Mouse (Mus musculus) frontal cortex, postnatal 36 days (tissue): ENCODE measurements around the gene Ftsj1.

Source experiments
- DNase-seq, 2 experiments: peaks; one replicate each; pipeline ENCODE4 v3.0.0; 2022; ENCODE audit warnings: low spot score in 2 of 2

Ftsj1 gene

DNA sequence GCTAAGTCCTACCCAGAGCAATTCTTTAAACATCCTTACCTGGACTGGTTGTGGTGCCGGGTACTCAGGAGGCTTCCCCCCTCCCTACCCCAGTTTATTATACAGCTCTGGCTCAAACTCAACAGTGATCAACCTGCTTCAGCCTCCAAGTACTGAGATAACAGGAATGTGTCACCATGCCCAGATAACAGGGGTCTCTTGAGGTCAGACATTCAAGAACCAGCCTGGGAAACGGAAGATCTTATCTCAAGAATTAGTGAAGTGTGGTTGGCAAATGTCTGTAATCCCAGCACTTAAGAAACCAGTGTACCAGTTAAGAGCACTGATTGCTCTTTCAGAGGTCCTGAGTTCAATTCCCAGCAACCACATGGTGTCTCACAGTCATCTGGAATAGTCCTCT, 34.1 kb downstream of the Ftsj1 start:
- no peak for DNase-seq

DNA sequence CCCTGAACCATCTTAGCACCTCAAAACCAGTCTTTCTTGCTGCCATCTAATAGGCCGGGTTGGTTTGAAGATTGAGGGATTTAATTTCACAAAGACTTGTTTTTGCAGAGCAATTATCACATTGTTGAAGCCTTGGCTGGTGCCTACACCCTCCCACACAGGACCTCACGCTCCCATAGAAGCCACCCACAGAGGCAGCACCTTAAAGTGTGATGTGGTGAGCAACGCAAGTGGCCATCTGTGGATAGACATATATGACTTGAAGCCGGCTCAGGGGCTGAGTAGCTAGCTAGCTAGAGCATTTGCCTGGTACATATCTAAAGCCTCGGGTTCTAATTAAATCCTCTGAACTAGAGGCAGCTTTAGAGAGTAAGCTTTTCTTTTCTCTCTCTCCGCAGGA, 34.8 kb downstream of the Ftsj1 start:
- DNase-seq = peak; percentile 39 to 61

DNA sequence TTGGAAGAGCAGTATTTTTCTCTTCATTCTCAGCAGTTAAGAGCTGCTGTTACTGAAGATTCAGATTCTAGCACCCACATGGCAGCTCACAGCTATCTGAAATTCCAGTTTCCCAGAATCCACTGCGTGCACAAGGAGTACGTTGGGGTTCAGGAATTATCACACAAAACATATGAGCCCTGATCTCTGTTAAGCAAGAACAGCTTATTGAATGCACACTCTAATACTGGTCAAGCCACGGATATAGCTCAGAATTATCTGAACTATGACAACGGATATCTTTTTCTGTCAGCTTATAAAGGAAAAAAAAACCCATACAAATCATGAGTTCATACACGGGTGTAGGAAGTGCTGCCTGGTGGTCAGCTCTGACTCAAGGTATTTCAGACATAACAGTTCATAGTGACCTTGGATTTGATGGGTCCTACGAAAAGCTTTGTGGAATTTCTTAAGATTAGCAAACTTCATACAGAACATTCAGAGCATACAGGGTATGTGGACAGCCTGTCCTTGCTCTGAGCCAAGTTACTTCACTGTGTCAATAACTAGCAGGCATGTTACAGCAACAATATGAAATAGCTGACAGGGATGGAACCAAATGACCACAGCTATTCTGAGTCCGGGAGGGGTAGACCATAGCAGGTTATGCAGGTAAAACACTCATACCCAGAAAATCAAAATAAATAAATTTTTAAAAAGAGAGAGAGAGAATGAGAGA, 40.6 kb downstream of the Ftsj1 start:
- DNase-seq = no peak

DNA sequence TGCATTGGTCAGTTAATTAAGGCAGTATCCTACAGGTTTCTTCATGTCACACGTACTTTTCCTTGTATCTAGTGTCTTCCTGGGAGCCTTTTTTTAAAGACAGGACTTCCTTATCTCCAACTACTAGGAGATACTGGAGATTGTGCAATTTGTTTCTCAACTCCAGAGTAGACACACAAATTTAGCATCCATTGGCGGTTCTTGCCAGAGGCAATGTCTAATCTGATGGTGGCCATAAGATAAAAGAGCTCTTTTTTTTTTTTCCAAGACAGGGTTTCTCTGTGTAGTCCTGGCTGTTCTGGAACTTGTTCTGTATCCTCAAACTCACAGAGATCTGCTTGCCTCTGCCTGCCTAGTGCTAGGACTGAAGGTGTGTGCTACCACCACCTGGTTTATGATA, 42.5 kb downstream of the Ftsj1 start:
- no peak for DNase-seq

DNA sequence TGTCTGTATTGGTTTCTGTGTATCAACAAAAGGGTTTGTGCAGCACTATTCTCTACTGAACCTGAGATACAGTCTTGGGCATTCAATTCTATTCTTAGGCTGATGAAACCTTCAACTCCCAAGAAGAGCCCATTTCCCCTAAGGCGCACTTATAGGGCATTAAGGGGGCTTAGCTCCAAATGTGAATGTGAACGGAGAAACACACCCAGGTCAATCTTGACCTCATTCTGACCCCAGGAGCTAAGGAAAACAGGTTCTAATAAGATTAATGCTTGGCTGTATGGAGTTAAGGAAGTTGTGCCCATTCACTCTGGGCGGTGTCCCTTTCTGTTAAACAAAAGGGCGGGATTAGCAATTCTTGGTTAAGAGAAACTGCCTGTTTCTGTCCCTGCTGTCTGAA, 45.0 kb downstream of the Ftsj1 start:
- DNase-seq = no peak

DNA sequence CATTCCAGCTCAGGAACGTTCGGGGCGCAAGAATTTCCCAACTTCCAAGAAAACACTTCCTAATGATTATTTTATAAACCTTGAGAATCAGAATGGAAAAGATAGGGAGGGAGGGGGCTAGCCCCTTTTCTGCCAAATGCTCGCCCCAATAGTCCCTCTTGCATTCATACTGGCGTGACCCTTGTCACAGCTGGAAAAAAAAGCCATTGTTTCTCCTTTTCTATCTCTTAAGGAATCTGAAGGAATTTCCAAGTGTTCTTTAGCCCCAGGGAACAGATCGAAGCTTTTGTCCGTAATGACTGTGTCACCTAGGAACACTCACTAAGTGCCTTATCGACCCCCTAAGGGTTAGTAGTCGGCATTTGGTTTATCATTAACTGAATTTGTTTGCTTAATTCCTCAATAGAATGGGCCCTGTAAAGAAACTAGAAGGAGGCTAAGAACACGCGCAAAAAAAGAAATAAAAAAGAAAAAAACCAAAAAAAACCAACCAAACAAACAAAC, 45.5 kb downstream of the Ftsj1 start:
- no peak for DNase-seq

DNA sequence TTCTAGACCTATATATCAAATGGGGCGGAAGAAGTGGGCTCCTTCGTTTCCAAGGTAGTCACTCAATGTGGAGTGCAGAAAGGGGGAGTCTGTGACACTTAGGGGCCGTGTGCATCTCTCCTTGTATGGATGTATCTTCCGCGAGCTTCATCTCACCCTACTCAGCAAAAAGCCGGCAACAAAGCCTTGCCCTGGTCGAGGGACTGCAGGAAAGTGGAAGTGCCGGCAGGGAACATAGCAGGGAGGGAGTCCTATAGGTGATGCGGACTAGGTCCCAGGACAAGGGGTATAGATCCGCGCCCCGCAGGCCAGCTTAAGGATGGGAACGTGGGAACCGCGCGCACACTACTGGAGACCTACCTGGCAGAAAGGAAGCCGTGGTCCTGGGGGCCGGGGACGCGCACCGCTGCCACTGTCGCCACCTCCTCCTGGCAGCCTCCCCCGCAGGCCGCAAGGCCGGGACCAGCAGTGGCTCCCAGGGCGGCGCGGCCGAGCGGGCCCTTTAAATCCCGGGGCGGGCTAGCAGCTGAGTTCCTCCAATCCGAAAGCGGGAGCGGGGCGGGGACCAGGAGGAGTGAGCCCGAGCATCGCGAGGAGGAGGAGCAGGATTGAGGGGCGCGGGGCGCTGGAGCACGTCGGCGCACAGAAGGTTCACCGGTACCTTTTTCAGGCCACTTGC, 46.1 kb downstream of the Ftsj1 start, which contains the start of gene Porcn:
Porcn (minus strand) TSS at position 511 of the 679 bp plus-strand sequence.
- peak; percentile 76 to 82 for DNase-seq

DNA sequence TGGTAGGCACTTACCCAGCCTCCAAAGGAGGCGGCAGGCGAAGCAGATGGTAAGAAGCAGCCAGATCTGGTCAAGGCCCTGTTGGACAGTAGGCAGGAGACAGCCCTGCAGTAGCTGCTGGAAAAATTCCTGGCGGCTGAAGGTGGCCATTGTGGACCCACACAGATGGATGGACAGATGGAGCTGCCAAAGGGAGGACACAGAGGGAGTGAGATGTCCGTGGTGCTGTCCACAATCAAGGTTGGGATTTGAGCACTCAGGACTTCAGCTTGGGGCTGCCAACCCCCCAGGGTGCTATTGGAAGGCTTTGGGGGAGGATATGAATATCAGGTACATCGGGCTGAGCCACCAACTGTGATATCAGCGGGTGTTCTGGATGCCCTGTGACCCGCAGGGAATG, 46.7 kb downstream of the Ftsj1 start:
- peak in 1 of 2 experiments; percentile 24 for DNase-seq

DNA sequence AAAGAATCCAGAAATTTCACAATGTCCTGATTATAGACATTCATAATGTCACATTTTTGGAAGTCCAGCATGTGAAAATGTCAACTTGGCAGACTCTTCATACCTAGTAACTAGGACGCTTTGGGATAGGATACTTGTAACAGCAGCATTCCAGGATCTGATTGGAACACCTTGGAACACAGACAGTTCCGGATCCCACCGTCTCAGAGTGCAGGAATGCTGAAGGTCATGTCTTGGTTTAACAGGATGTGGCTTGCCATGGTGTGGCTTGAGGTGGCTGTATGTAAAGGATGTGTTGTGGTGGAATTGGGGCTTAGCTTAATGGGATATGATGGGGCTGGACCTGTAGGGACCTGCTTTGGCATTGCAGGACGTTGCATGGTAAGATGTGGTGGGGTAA, 47.1 kb downstream of the Ftsj1 start:
- DNase-seq = no peak

DNA sequence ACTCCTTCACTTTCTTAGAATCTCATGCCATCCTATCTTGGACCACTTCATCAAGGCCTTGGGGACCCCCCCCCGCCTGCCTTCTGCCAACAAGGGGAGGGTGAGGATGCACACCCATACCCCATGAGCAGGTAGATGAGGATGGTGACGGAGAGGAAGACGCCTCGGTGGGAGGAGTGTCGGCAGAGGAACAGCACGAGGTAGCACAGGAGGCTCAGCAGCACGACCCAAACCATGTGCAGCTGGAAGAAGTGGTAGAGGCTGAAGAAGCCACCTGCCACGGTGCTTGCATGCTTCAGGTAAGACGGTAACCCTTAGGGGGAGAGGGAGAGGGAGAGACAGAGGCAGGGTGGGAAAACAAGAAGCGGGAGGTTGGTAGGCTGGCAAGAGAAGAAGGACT, 48.1 kb downstream of the Ftsj1 start:
- DNase-seq = no peak

DNA sequence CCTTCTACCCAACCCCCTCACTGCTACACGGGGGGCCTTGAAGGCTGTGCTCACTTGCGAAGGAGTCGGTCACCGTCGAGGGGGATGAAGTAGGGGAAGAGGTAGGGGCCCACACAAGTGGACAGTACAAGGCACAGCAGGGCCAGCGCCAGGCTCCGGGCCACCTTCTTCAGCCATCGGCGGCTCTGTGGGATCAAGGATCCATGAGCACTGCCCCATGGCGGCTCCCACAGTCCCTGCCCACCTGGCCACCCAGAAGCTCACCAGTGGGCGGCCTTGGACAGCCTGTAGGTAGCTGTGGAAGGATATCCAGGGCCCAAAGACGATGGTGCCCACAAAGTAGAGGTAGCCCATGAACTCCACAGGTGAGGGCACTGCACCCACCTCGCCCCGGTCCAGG, 49.1 kb downstream of the Ftsj1 start:
- DNase-seq = no peak

DNA sequence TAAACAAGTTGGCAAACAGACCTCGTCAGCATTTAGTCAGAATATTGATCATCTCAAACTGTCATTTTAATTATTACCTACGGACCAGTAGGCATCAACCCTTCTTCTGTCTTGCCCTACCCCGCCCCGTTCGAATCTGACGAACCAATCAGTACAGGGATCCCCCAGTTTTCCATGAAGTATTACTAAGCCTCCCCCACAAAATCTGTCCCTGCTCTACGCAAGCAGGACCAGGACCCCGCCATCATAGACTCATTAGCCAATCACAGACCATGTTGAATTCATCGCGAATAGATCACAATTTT, 58.8 kb downstream of the Ftsj1 start, which contains the start of gene Ebp:
Ebp (minus strand) TSS at position 94 of the 305 bp plus-strand sequence.
- peak; percentile 34 to 54 for DNase-seq

DNA sequence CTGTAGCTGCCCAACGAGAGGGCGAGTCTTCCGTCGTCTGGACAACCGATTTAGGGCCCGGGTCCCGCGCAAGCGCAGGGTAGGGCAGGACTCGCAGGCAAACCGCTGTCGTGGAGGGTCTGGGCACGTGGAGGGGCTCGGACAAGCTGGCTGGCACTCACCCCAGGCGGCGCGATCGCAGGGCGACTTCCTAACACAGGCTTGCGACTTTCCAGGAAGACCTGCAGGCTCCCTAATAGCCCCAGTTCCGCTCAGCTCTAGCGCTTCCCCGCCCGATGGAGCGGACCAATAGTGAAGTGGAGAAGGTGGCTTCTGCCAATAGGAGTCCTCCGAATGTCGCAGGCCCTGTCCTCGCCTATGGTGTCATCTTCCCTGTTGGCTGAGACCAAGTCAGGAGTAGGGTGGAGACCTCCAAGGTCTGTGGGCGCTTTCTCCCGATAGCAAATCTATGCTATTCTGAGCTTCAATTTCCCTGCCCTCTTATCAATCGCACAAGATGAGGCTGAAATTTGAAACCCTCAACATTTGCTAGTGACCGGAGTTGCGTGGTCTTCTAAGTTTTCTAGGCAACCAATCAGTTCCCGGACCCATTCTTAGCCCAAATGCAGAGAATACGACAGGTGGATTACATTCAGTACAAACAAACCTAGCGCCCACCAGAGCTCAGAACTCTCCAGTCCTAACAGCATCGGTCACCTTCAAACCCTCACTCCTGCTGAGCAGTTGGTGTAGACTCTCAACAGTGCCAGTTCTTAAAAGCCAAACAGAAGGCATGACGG, 59.4 kb downstream of the Ftsj1 start:
- peak; percentile 73 to 79 for DNase-seq

DNA sequence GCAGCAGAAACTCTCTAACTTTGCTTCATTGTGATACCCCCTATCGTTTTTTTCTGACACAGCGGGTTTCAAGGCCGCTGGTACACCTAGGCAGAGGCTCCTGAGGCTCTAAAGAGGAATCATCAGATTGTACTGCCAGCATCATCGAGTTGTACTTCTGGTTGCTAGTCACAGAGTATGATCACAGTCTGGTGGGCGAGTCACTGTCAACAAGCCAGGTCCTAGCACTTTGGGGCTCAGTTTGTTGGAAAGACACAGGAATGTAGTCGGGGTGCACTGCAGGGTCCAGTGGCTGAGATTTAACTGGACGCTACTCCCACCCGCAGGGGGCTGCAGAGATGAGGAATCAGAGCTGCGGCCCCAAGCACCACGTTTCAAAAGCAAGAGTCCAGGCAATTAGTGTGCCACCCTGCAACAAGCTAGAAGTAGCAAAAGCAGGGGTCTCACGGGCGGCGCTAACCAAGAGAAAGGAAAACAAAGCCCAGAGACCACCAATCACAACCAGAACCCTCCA, 60.0 kb downstream of the Ftsj1 start:
- no peak for DNase-seq
